8 mouse cellular contexts compared by ENCODE assay signal in genomic region chr9:16501186-16501711, GRCm38 (mm10). TPM values are rescaled to one million over a fixed set of nuclear protein-coding genes. Genes with fewer than 3 reads are reported as not detected.
DNase-seq lines count a peak whose midpoint lies in the region; ATAC-seq lines count a peak whose summit lies in the region.

Fat3 (minus strand) TSS chr9:16501285.

- peak within 1 kb of the TSS; percentile 61 for H3K4me3 ChIP-seq in heart, embryonic 16.5 days (ENCODE audit: low read length)
- peak within 1 kb of the TSS; percentile 78 for H3K4me3 ChIP-seq in midbrain, embryonic 10.5 days

- H3K27ac ChIP-seq in heart, embryonic 16.5 days (ENCODE audit: low read length), result peak within 1 kb of the TSS; percentile 73
- peak within 1 kb of the TSS; percentile 96 for H3K27ac ChIP-seq in midbrain, embryonic 10.5 days (replicated peaks)

- no peaks in the 10 kb centered on the region for H3K36me3 ChIP-seq in heart, embryonic 16.5 days (ENCODE audit: control insufficient read depth, insufficient read depth)
- 0 out of 2 replicates have a peak, but pooled peaks cover 4% of the 10 kb centered on the region for H3K36me3 ChIP-seq in midbrain, embryonic 10.5 days

- ATAC-seq in heart, embryonic 16.5 days (replicated peaks; ENCODE audit: extremely low read depth, insufficient read depth, low FRiP score), result no peak
- ATAC-seq in megakaryocyte progenitor cell, adult 5-6 weeks (replicated peaks; ENCODE audit: poor library complexity), result no peak

- peak; percentile 4 for DNase-seq in ovary, postnatal 14 days (ENCODE audit: low spot score)
- no peak for DNase-seq in ovary, postnatal 10 days (ENCODE audit: low spot score)
- DNase-seq in embryo, embryonic 11 days, result peak; percentile 62
- DNase-seq in layer of hippocampus, postnatal 36 days, result peak in 1 of 2 experiments; percentile 54
- peak; percentile 70 for DNase-seq in midbrain, embryonic 10.5 days (ENCODE audit: low spot score)
- DNase-seq in telencephalon, adult 2 months (ENCODE audit: low read depth, low spot score), result peak; percentile 26

- peaks cover 15% of the 10 kb centered on the region for H3K4me1 ChIP-seq in heart, embryonic 16.5 days (ENCODE audit: control insufficient read depth, insufficient read depth, low read length)
- peaks cover 42% of the 10 kb centered on the region for H3K4me1 ChIP-seq in midbrain, embryonic 10.5 days

- peak within 1 kb of the TSS; percentile 66 for H3K9ac ChIP-seq in heart, embryonic 16.5 days (ENCODE audit: low read length)

- H3K4me2 ChIP-seq in heart, embryonic 16.5 days (ENCODE audit: low read depth, low read length), result peak within 1 kb of the TSS; percentile 89

- WGBS in heart, embryonic 16.5 days, result under 1% methylated on average over 21 of the region's 21 CpGs
- under 1% methylated on average over 21 of the region's 21 CpGs for WGBS in midbrain, embryonic 10.5 days

- H3K9me3 ChIP-seq in heart, embryonic 16.5 days (replicated peaks; ENCODE audit: control insufficient read depth, low read length), result no peaks in the 10 kb centered on the region
- no peaks in the 10 kb centered on the region for H3K9me3 ChIP-seq in midbrain, embryonic 10.5 days (replicated peaks)

- peaks cover 20% of the 10 kb centered on the region for H3K27me3 ChIP-seq in heart, embryonic 16.5 days (ENCODE audit: control insufficient read depth, insufficient read depth, low read length)
- H3K27me3 ChIP-seq in midbrain, embryonic 10.5 days (ENCODE audit: low read depth, poor library complexity, severe bottlenecking), result peaks cover 21% of the 10 kb centered on the region

RNA-seq across cellular contexts. Expression of gene Fat3, which starts in this region (rescaled TPM):
- polyA plus RNA-seq in heart, embryonic 16.5 days (2015; fragmentation: Nextera tagmentation; extraction: Ambion mirVana), result 0.76 TPM in 2 replicates
- total RNA-seq in layer of hippocampus, postnatal 36 days (2021), result 10 to 100 TPM; 35.3 to 40.1 TPM
- 7.0 and 7.6 TPM in 2 replicates for polyA plus RNA-seq in midbrain, embryonic 10.5 days (2016; fragmentation: Nextera tagmentation; extraction: Ambion mirVana)
- not detected in 2 replicates for total RNA-seq in megakaryocyte progenitor cell, adult 5-6 weeks (2015)
- total RNA-seq in megakaryocyte progenitor cell, adult 5-6 weeks (2017), result not detected in 2 replicates

Comparison
In these comparisons a context has a peak if more than half of its experiments do, and no peak if none do; other contexts are left out.
1. RNA of gene Fat3 (total RNA-seq): 35.3 to 40.1 TPM in layer of hippocampus, postnatal 36 days; not detected in megakaryocyte progenitor cell, adult 5-6 weeks; every median in the first group is over 10 times any median in the second.